Mouse (Mus musculus) fat pad, adult 2 months (tissue): ENCODE measurements at regions not wholly inside any gene's neighbourhood (a gene's known extent, or its start where the extent isn't known, plus 50 kb on each side); places are given as distances from the start of the nearest gene placed in this dataset.

Source experiments
- DNase-seq: peaks from one replicate; pipeline ENCODE4 v3.0.0-alpha.2; 2011; ENCODE audit warnings: low read depth, low spot score; ENCODE audit errors: extremely low read depth

- DNase-seq = no peak
Measured at GRCm38 (mm10) chr14:25044106-25044505, 414.9 kb upstream of the Zmiz1 start.

- DNase-seq = no peak
Measured at GRCm38 (mm10) chr14:25044867-25045266, 414.1 kb upstream of the Zmiz1 start.

- DNase-seq = no peak
Measured at GRCm38 (mm10) chr14:25050674-25051251, 408.2 kb upstream of the Zmiz1 start.

DNA sequence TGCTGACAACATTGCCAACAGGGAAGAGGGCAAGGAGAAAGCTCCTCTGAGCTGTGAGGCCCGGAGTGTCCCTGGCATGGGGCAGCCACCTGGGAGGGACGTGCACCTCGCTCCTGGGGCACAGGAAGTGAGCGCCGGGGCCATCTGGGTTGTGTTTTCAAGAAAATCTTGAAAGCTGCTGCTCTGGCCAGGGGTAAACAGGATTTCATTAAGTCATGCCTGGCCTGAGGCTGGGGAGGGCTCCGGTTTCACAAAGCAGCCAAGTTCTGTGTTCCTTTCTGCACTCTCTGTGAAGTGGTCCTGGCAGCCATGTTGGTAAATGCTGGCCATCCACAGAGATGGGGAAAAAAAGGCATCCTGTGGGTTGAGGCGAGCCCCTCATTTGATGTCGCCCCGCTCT is 406.8 kb upstream of the Zmiz1 start:
- DNase-seq = no peak

- DNase-seq = no peak
Measured at GRCm38 (mm10) chr14:25059351-25059750, 399.6 kb upstream of the Zmiz1 start.

DNA sequence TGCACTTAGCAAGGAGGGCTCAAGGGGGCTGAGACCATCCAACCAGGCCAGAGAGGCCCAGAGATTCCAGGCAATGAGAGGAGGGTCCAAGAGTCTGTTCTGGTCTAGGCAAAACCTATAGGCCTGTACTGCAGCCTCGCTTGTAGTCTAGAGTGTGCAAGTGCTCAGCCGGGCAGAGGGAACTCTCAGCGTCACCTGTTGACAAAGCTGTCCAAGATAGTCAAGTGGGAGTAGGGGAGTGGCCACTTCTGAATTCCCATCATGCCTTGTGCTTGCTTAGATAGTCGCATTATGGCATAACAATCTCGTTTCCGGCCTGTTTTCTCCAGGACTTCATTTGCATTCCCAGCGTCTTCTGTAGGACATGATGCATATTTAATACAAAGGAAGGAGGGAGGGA is 398.7 kb upstream of the Zmiz1 start:
- DNase-seq = no peak

- no peak for DNase-seq
Measured at GRCm38 (mm10) chr14:25063090-25063489, 395.9 kb upstream of the Zmiz1 start.

DNA sequence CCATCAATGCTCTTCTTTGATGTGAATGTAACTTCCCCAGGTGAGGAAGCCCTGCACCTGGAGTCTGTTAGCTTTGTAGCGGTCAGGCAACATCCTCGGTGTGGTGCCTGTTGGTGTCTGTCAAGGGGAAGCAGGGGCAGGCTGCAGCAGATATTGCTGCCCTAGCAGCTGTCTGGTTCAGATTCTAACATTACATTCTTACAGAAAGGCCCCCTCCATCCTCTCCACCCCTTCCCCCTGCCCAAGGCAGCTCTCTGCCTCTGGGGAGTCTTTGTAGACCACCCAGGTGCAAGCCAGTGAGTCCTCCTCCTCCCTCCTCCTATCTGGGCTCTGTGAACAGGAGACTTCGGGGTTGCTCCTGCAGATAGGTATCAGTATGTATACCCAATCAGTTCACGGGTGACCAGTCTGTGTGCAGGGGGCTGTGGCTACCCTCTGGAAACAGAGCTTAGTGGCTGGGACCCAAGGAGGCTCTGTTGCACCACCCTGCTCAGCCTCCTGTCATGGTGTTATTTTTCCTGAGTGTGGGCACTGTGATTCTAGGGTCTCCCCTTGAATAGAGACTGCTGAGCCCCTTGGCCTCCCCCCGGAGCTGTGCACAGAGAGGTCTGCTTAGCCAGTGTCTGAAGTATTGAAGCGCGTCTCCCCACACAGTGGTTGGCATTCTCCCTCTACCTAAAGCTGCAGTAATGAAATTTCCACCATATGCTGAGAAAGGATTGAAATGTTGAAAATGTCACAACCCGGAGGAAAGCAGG is 394.6 kb upstream of the Zmiz1 start:
- no peak for DNase-seq

GRCm38 (mm10) chr14:25067435-25067834 is 391.6 kb upstream of the Zmiz1 start:
- DNase-seq = no peak

GRCm38 (mm10) chr14:25068430-25068829 is 390.6 kb upstream of the Zmiz1 start:
- DNase-seq = no peak

- no peak for DNase-seq
Measured at GRCm38 (mm10) chr14:25073143-25073542, 385.8 kb upstream of the Zmiz1 start.

DNA sequence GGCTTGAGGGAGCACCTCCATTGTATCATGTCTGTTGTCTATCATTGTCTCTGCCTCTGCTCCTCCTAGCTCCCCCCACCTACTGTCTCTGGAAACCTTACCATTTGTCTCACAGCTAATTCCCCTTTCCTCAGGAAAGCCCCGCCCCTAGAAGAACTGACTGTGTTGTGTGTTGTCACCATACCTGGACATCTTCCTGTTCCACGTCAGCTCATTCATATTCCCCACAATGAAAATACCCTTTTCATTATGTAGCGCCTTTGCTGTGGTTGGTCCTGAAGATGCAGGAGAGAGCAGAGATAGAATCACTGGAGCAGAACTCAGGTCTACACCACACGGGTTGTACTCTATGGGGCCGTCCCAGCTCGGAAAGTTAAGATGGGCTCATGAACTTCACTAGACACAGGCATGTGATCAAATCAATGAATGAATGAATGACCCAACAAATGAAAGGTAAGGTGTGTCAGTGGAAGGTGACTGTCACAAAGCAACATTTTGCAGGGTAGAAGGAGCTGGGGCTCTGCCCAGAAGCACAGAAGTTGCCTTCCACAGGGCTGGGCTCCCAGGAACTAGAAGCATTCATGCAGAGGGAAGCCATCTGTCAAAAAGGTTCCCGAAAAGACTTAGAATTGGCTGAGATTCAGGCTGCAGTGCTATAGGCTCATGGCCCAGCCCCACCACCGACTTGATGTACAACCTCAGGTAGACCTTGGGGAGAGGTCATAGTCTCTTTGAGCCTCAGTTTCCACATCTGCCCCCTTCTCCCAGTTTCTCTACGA is 384.8 kb upstream of the Zmiz1 start:
- no peak for DNase-seq

DNA sequence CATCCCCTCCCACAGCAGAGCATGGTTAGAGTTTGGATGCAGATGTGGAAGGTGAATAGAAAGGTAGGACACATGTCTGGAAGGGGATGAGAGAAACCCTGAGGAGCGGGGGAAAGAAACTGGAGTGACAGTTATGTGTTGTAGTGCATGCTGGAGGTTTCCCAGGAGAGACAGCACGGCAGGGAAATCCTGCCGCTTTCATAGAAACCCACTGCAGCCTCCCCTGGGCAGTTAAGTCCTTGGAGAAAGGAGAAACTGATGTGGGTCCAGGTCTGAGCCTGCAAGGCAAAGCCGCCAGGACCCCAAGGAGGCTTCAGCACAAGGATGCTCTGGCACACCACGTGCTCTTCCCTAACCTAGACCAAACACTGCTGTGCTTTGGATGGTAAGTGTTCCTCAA is 384.1 kb upstream of the Zmiz1 start:
- DNase-seq = no peak

GRCm38 (mm10) chr14:25080431-25080830 is 378.6 kb upstream of the Zmiz1 start:
- DNase-seq = no peak

- DNase-seq = no peak
Measured at GRCm38 (mm10) chr14:25083847-25084246, 375.1 kb upstream of the Zmiz1 start.

DNA sequence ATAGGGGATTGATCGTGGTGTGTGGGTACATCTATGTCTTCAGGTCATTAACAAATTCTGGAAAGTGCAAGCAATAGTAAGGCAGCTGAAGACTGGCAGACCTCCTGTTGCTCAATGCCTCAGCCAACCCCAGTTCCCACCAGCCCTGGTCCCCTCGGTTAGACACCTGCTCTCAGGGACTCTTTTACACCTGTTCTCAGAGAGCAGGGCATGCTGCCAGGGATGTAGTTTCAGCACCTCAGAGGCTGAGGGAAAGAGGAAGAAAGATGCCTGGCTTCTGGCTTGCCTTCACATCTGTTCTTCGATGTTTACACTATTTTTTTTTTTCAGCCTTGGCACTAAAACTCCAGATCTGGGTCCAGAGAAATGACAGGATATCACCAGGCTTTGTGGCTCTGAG is 362.2 kb upstream of the Zmiz1 start:
- DNase-seq = no peak

DNA sequence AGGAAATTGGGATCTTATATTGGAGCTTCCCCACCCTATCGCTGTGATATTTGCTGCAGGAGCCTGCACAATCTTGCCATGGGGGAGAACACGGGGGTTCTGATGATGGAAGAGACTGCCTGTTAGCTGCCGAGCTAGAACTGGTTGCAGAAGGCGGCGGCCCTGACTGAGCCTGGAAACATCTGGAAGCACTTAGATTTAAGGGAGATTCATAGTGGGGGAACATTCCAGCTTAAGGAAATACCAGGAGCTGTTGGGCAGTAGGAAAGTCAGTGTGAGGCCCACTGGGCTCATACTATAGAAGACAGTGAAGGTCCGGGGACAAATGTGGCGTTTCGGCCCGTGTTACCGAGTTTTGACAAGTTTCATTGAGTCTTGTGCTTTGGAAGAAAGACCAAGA is 353.6 kb upstream of the Zmiz1 start:
- no peak for DNase-seq

DNA sequence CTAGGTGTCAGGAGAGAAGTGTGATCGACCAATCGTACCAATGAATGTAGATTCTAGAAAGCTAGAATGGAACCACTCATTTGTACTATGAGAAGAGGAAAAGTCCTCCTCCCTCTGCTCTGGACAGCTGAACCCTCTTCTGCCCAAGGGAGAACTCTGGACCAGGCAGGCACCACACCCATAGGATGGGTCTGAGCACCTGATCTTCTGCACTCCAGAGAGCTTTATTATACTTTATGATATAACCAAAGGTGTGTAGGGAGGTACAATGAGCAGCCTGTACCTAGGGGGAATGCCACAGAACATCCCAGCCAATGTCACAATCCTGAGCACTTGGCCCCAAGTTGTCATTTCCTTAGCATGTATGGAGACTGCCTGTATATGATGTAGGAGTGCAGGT is 352.5 kb upstream of the Zmiz1 start:
- DNase-seq = no peak

- DNase-seq = no peak
Measured at GRCm38 (mm10) chr14:25108101-25108652, 350.8 kb upstream of the Zmiz1 start.

GRCm38 (mm10) chr14:25108701-25109290 is 350.2 kb upstream of the Zmiz1 start:
- no peak for DNase-seq

DNA sequence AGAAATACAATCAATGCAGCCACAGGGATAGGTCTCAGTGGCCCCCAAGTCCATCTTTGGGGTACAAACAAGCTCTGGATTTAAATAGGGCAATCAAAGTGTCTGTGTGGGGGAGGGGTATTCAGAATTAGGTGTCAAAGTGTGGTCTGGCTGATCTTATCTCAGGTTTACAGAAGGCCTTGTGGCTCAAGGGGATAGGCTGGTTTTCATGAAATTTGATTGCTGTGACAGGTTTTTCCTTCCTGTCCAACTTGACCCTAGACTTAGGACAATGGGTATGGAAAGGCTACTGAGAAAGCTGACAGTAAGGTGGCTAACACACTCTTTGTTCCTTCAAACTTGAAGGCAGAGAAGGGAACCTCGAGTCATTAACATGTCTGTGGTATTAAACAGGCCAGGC is 349.3 kb upstream of the Zmiz1 start:
- no peak for DNase-seq
